Mouse (Mus musculus) thymus, adult 2 months (tissue): Measurements from ENCODE around the gene Casc4. TPM values are rescaled to one million over a fixed set of nuclear protein-coding genes. Genes with fewer than 3 reads are reported as not detected.
A peak's percentile ranks its signal among the peaks of the same experiment; 100 is the strongest.

Source experiments
- DNase-seq: peaks from one replicate; pipeline ENCODE4 v3.0.0; 2021
- H3K27ac ChIP-seq: fragments of 200-500 bp; 2 replicates; pipeline ENCODE4 v1.5.1; 2012; ENCODE audit warnings: low read length, control low read depth; ENCODE audit not compliant: control insufficient read depth, insufficient read depth
- H3K27me3 ChIP-seq: fragments of 200-500 bp; 2 replicates; pipeline ENCODE4 v1.6.1; 2012; ENCODE audit warnings: mild to moderate bottlenecking, low read length, moderate library complexity, mixed read lengths; ENCODE audit not compliant: control insufficient read depth, insufficient read depth
- H3K36me3 ChIP-seq: fragments of 200-500 bp; 2 replicates; pipeline ENCODE4 v1.6.1; 2012; ENCODE audit warnings: mild to moderate bottlenecking, low read length, moderate library complexity; ENCODE audit not compliant: control insufficient read depth, insufficient read depth
- H3K4me1 ChIP-seq: fragments of 200-500 bp; replicated peaks from 2 replicates; pipeline ENCODE4 v1.6.1; 2012; ENCODE audit warnings: low read length; ENCODE audit not compliant: control insufficient read depth, insufficient read depth
- H3K4me3 ChIP-seq: fragments of 200-500 bp; 2 replicates; pipeline ENCODE4 v1.5.1; 2012; ENCODE audit warnings: mild to moderate bottlenecking, low read length, control low read depth, moderate library complexity; ENCODE audit not compliant: control insufficient read depth, insufficient read depth
- CTCF ChIP-seq: fragments of 200-500 bp; IDR thresholded peaks from 2 replicates; pipeline ENCODE4 v1.5.1; 2012; ENCODE audit warnings: mild to moderate bottlenecking, control low read depth, low read length, moderate library complexity, borderline replicate concordance; ENCODE audit not compliant: control insufficient read depth, poor library complexity, insufficient read depth; ENCODE audit errors: extremely low read depth
- POLR2A ChIP-seq: fragments of 200-500 bp; IDR thresholded peaks from 2 replicates; pipeline ENCODE4 v1.6.1; 2012; ENCODE audit warnings: mild to moderate bottlenecking, low read length, control low read depth, moderate library complexity; ENCODE audit not compliant: control insufficient read depth, poor library complexity, insufficient read depth; ENCODE audit errors: extremely low read depth
- WGBS: fragments of 180-500 bp; shearing (Covaris S2); methylation state at CpG from one replicate; pipeline ENCODE4 v1.1.7; 2018; 5-methylcytosine and 5-hydroxymethylcytosine counted together
- polyA plus RNA-seq: library from polyadenylated mRNA; depleted of rRNA; stranded (reverse); fragments of >200 nt; gene quantifications from 2 replicates; pipeline ENCODE4 v1.2.3, GENCODE M21; 2012

Gene Casc4
- polyA plus RNA-seq, 1 experiment = 8.7 TPM

DNA sequence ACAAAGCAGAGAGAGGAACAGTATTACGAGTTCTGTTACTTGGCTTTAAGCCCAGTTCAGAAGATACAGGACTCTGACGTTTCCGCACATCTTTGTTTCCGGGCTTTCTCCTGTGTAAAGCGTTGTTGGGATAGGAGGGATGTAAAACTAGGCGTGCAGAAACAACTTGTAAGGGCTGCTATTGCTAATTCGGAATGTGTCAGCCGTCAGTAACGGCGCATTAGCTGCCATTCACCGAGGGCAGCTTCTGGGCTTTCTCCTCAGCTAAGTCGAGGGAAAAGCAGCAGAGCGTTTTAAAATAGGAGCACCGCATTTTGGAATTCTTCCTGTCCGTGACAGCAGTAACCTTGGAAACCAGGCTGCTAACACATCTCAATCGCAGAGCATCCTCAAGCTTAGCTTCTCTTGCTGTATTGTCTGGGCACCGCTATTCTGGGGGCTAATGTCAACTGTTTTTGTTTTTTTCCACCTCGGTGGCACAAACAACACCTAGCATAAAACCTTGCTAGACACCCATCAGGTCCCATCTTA lies 634 bp upstream of the Casc4 start:
- peaks cover 6% of the 10 kb centered on the region for H3K4me1 ChIP-seq
- no peaks in the 10 kb centered on the region for H3K36me3 ChIP-seq
- TF ChIP-seq POLR2A = no peak
- no peak for TF ChIP-seq CTCF
- peak overlapping the region; percentile 71 for H3K4me3 ChIP-seq
- H3K27me3 ChIP-seq = no peaks in the 10 kb centered on the region
- WGBS = under 1% methylated on average over 18 of the region's 18 CpGs
- peak overlapping the region; percentile 82 for H3K27ac ChIP-seq
- DNase-seq = no peak

DNA sequence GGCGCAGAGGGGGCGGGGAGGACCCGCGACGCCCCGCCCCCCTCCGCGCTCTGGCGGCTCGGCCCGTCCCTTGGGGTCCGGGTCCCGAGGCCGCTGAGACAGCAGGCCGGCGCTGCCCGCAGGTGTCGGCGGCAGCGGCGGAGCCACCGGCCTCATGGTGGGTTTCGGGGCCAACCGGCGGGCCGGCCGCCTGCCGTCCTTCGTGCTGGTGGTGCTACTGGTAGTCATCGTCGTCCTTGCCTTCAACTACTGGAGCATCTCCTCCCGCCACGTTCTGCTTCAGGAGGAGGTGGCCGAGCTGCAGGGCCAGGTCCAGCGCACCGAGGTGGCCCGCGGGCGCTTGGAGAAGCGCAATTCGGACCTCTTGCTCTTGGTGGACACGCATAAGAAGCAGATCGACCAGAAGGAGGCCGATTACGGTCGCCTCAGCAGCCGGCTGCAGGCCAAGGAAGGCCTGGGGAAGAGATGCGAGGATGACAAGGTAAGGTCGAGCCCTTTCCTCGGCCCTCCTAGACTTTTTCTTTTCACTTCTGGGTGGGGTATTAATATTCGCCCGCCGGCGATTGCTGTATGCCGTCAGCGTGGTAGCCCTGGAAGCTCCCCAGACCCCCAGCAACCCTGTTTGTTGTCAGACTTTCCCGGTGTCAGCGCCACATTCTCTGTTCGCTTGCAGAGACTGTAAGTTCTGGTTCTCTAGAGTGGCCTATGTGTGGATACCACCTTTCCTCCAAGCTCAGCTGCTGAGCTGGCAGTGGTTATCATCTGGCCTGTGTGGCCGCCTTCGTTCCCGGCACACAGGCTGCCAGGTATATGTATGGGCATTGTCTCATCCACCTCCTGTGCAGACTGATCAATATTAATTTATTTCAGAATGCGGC lies 520 bp downstream of the Casc4 start:
- 3% methylated on average over 63 of the region's 63 CpGs for WGBS
- Histone ChIP-seq H3K4me3 (peak overlapping the region; percentile 71), H3K4me1 (peaks cover 6% of the 10 kb centered on the region), H3K27me3 (no peaks in the 10 kb centered on the region), H3K27ac (no peak overlapping the region), H3K36me3 (no peaks in the 10 kb centered on the region)
- DNase-seq = no peak
- no peak for TF ChIP-seq CTCF
- no peak for TF ChIP-seq POLR2A

DNA sequence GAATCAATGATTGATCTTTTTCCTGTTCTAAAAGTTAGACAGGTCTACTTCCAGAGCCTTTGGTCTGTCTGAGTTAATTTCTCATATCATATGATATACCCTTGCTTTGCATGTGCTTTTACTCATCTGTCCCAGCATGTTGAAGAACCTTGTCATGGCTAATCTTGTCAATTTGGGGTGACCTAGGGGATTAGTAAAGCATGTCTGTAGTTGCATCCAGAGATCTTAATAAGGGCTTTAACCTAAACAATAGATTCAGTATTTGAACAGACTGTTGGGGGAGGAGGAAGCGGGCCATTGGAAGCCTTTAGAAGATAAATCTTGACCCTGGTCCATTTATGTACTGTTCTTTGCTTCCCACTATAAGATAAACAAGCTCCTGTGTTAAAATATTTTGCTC lies 12.7 kb downstream of the Casc4 start:
- Histone ChIP-seq H3K27me3 (no peaks in the 10 kb centered on the region), H3K4me1 (no peaks in the 10 kb centered on the region), H3K27ac (no peak overlapping the region), H3K36me3 (no peaks in the 10 kb centered on the region), H3K4me3 (no peak overlapping the region)
- WGBS = 94% methylated on average over 1 of the region's 1 CpGs
- no peak for TF ChIP-seq CTCF
- TF ChIP-seq POLR2A = no peak
- DNase-seq = no peak

DNA sequence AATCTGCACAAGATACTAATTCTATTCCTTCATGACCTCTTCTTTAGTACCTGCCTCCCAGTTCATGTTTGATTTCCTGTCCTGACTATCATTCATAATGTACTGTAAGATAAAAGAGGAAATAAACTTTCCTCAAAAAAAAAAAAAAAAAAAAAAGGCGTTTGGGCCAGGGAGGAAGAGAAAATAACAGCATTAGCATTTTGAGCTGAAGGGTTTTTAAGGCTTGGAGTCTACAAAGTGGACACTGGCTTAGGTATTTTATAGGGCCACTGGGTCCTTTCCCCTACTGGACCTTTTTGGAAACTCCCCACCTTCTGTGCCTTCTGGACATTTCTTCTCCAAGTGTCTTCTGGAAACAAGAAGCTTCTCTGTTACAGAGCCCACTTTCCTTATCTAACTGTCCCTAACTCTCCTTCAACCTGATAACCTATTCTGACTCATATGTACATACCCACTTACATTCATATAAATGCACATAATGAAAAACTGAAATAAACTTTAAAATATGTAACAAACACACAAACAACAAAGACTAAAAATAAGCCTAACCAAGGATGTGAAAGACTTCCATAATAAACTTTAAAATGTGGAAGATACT lies 18.8 kb downstream of the Casc4 start:
- Histone ChIP-seq H3K27ac (no peak overlapping the region), H3K4me1 (no peaks in the 10 kb centered on the region), H3K27me3 (no peaks in the 10 kb centered on the region), H3K36me3 (no peaks in the 10 kb centered on the region), H3K4me3 (no peak overlapping the region)
- WGBS = 8% methylated on average over 1 of the region's 1 CpGs
- no peak for DNase-seq
- TF ChIP-seq POLR2A (no peak), CTCF (no peak)

DNA sequence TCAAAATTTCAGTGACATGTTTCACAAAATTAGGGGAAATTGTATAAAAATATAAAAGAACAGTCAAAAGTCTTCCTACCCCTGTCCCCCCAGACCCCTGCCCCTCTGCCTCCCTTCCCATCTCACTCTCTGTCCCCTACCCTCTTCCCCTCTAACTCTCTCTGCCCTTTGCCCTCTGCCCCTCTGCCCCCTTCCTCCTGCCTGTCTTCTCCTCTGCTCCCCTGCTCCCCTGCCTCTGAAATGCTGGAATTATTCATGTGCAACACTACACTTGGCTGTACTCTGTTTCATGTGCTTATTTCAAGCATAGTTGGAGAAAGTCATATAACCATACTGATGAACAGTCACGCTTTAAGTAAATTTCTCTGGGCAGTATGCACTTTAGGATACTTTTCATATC lies 19.6 kb downstream of the Casc4 start:
- TF ChIP-seq POLR2A (no peak), CTCF (no peak)
- no peaks in the 10 kb centered on the region for H3K36me3 ChIP-seq
- 98% methylated on average over 1 of the region's 1 CpGs for WGBS

DNA sequence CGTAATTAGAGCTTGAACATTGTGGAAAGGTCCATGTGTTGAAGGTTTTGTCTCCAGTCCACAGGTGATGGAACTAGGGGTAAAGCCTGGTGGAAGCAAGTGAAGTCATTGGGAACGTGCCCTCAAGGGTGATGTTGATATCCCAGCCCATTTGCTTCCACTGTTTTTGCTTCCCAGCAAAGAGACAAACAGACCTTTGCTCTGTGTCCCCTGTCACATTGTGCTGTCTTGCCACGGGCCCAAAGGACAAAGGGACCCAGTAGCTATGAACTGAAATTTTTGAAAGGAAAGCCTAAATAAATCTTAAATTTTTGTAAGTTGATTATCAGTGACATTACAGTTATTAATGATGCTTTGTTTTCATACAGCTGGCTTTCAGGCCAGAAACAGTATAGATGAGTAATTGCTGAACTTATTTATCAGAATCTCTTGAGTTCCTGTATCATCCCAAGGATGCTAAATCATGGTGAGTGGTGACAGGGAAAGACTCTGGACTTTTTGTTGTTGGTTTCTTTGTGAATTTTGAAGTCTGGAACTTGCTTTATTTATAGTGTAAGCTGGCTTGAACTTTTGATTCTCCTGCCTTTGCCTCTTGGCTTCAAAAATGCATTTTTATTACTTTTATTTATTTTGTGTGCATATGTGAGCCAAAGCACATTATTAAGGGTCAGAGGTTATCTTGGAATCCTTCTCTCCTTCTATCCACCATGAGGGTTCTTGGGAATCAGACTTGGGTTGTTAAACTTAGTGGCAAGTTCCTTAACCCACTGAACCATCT lies 22.1 kb downstream of the Casc4 start:
- Histone ChIP-seq H3K36me3 (no peaks in the 10 kb centered on the region), H3K27me3 (no peaks in the 10 kb centered on the region), H3K4me3 (no peak overlapping the region), H3K27ac (no peak overlapping the region), H3K4me1 (no peaks in the 10 kb centered on the region)
- 95% methylated on average over 3 of the region's 3 CpGs for WGBS
- TF ChIP-seq POLR2A = no peak
- no peak for DNase-seq

More for the DNA sequence above, 19.6 kb downstream of the Casc4 start:
- H3K4me1 ChIP-seq = no peaks in the 10 kb centered on the region
- DNase-seq = no peak
- H3K27me3 ChIP-seq = no peaks in the 10 kb centered on the region
- H3K4me3 ChIP-seq = no peak overlapping the region
- H3K27ac ChIP-seq = no peak overlapping the region
